Mouse (Mus musculus): Measurements from ENCODE around the gene Atp11c. TPM values are rescaled to one million over a fixed set of nuclear protein-coding genes. Genes with fewer than 3 reads are reported as not detected.

The Atp11c gene
- total and polyA plus RNA-seq, 3 experiments = 10.6 to 12.9 TPM; not detected in 1

DNA sequence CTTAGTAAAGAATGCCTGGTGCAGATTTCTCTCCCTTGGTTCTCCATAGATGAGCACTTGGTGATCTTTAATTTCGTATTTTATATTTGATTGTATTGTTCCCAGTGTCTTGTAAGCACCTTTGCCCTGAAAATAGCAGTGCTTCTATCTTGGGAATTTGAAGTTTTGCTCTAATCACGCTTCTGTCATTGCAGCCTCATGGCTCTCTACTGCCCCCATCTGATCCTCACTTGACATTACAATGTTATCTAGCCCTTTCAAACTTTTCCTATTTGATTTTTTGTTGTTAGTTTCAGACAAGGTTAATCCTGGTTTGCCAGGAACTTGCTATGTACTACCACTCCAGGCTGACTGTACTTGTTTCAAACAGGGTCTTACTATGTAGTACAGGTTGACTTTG is 128.7 kb downstream of the Atp11c start:
- no peak overlapping the region for H3K9ac ChIP-seq (ENCODE audit: control insufficient read depth, low read depth, low read length, poor library complexity, severe bottlenecking)
- H3K9me3 ChIP-seq (replicated peaks; ENCODE audit: insufficient read depth, low read length) = no peaks in the 10 kb centered on the region
- DNase-seq (ENCODE audit: low read depth, low spot score) = peak; percentile 24
- no peak overlapping the region for H3K4me3 ChIP-seq (ENCODE audit: control insufficient read depth in 1 of 2, insufficient read depth in 1 of 2, low read depth in 2 of 2, low read length in 2 of 2)
- H3K79me2 ChIP-seq (ENCODE audit: control insufficient read depth, insufficient read depth, low read length, poor library complexity) = no peaks in the 10 kb centered on the region
- H3K36me3 ChIP-seq (ENCODE audit: control insufficient read depth in 1 of 2, insufficient read depth in 2 of 2, low read length in 2 of 2) = no peaks in the 10 kb centered on the region
- H3K27ac ChIP-seq (ENCODE audit: control insufficient read depth, low read depth, low read length) = no peak overlapping the region
- no peaks in the 10 kb centered on the region for H3K27me3 ChIP-seq (ENCODE audit: control insufficient read depth in 1 of 2, insufficient read depth in 2 of 2, low read length in 2 of 2)
- no peaks in the 10 kb centered on the region for H3K4me1 ChIP-seq (ENCODE audit: control insufficient read depth in 1 of 2, insufficient read depth in 2 of 2, low read length in 2 of 2)
- TF ChIP-seq SMC3 (IDR thresholded peaks at IDR 0.05; ENCODE audit: low read depth, low read length) (peak; percentile 72), ZC3H11A (IDR thresholded peaks at IDR 0.05; ENCODE audit: low read depth, low read length) (peak; percentile 60), CTCF (IDR thresholded peaks at IDR 0.05 in 2 of 3, conservative IDR thresholded peaks at IDR 0.05 in 1 of 3; ENCODE audit: control insufficient read depth in 1 of 3, insufficient read depth in 1 of 3, low read depth in 2 of 3, low read length in 3 of 3, poor library complexity in 1 of 3, severe bottlenecking in 1 of 3) (peak; percentile 38 to 64 (median 62)), RAD21 (IDR thresholded peaks at IDR 0.05; ENCODE audit: low read depth, low read length) (peak; percentile 80), BHLHE40 (IDR thresholded peaks at IDR 0.05; ENCODE audit: borderline replicate concordance, low read depth, low read length) (no peak)

DNA sequence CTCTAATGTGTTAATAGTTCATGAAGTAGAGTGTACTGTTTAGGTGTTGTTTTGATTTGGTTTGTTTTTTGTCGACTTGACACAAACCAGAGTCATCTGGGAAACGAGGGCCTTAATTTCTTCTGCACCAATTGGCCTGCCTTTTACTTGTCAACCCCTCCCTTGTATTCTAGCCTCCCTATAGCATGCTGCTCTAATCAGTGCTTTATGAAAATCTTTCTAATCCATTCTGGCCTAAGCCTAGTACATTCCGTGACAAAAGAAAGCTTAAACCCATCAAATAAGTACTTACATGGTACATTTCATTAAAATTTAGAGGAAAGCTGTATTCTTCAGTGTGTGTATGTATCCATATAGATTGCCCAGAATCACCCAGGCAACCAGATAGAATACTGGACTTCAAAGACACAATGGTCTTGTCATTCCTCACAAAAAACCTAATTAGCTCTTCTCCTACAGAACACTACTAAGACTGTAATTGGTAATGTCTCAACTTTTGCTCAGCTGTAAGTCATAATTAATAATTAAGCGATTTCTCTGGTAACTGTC is 177.9 kb downstream of the Atp11c start:
- Histone ChIP-seq H3K4me3 (ENCODE audit: control insufficient read depth in 1 of 2, insufficient read depth in 1 of 2, low read depth in 2 of 2, low read length in 2 of 2) (no peak overlapping the region), H3K9ac (ENCODE audit: control insufficient read depth, low read depth, low read length, poor library complexity, severe bottlenecking) (no peak overlapping the region)
- no peak for TF ChIP-seq POLR2AphosphoS5 (IDR thresholded peaks at IDR 0.05; ENCODE audit: borderline replicate concordance, low read depth, low read length)
- no peak for TF ChIP-seq CTCF (IDR thresholded peaks at IDR 0.05 in 2 of 3, conservative IDR thresholded peaks at IDR 0.05 in 1 of 3; ENCODE audit: control insufficient read depth in 1 of 3, insufficient read depth in 1 of 3, low read depth in 2 of 3, low read length in 3 of 3, poor library complexity in 1 of 3, severe bottlenecking in 1 of 3)
- no peak for TF ChIP-seq ETS1 (IDR thresholded peaks at IDR 0.05; ENCODE audit: low read depth, low read length)
- TF ChIP-seq TCF12 (IDR thresholded peaks at IDR 0.05; ENCODE audit: low read depth, low read length) = no peak
- no peak for TF ChIP-seq TBP (IDR thresholded peaks at IDR 0.05; ENCODE audit: low read depth, low read length)
- no peak for TF ChIP-seq MYC (IDR thresholded peaks at IDR 0.05; ENCODE audit: low read depth, low read length)
- no peak for TF ChIP-seq CHD2 (IDR thresholded peaks at IDR 0.05; ENCODE audit: low read length)
- TF ChIP-seq POLR2A (IDR thresholded peaks at IDR 0.05; ENCODE audit: control insufficient read depth in 1 of 2, insufficient read depth in 1 of 2, low read depth in 1 of 2, low read length in 2 of 2, poor library complexity in 1 of 2) = no peak
- no peak for TF ChIP-seq USF2 (IDR thresholded peaks at IDR 0.05; ENCODE audit: borderline replicate concordance in 1 of 2, insufficient read depth in 1 of 2, low read depth in 1 of 2, low read length in 2 of 2)
- TF ChIP-seq GATA1 (IDR thresholded peaks at IDR 0.05; ENCODE audit: low read depth, low read length) = no peak
- no peak for TF ChIP-seq SMC3 (IDR thresholded peaks at IDR 0.05; ENCODE audit: low read depth, low read length)
- TF ChIP-seq EP300 (IDR thresholded peaks at IDR 0.05; ENCODE audit: low read depth in 1 of 2, low read length in 2 of 2) = no peak
- TF ChIP-seq ZNF384 (IDR thresholded peaks at IDR 0.05; ENCODE audit: low read depth, low read length) = no peak
- TF ChIP-seq ELF1 (IDR thresholded peaks at IDR 0.05; ENCODE audit: low read depth, low read length) = no peak

More for the DNA sequence above, 177.9 kb downstream of the Atp11c start:
- H3K4me1 ChIP-seq (ENCODE audit: control insufficient read depth in 1 of 2, insufficient read depth in 2 of 2, low read length in 2 of 2) = no peaks in the 10 kb centered on the region
- DNase-seq (ENCODE audit: low read depth, low spot score) = no peak
- no peaks in the 10 kb centered on the region for H3K36me3 ChIP-seq (ENCODE audit: control insufficient read depth in 1 of 2, insufficient read depth in 2 of 2, low read length in 2 of 2)
- H3K27me3 ChIP-seq (ENCODE audit: control insufficient read depth in 1 of 2, insufficient read depth in 2 of 2, low read length in 2 of 2) = no peaks in the 10 kb centered on the region
- H3K79me2 ChIP-seq (ENCODE audit: control insufficient read depth, insufficient read depth, low read length, poor library complexity) = no peaks in the 10 kb centered on the region
- H3K27ac ChIP-seq (ENCODE audit: control insufficient read depth, low read depth, low read length) = no peak overlapping the region
- no peaks in the 10 kb centered on the region for H3K9me3 ChIP-seq (replicated peaks; ENCODE audit: insufficient read depth, low read length)

Measured in MEL (cell line).